Mouse (Mus musculus) adrenal gland (tissue): ENCODE measurements around the gene Zfp426.

Experiments used
- intact Hi-C: fragments of 180-260 bp; cut with DNase I; formaldehyde crosslinking; loops from one replicate; pipeline ENCODE4 v1.15.1; 2025

The Zfp426 gene

DNA sequence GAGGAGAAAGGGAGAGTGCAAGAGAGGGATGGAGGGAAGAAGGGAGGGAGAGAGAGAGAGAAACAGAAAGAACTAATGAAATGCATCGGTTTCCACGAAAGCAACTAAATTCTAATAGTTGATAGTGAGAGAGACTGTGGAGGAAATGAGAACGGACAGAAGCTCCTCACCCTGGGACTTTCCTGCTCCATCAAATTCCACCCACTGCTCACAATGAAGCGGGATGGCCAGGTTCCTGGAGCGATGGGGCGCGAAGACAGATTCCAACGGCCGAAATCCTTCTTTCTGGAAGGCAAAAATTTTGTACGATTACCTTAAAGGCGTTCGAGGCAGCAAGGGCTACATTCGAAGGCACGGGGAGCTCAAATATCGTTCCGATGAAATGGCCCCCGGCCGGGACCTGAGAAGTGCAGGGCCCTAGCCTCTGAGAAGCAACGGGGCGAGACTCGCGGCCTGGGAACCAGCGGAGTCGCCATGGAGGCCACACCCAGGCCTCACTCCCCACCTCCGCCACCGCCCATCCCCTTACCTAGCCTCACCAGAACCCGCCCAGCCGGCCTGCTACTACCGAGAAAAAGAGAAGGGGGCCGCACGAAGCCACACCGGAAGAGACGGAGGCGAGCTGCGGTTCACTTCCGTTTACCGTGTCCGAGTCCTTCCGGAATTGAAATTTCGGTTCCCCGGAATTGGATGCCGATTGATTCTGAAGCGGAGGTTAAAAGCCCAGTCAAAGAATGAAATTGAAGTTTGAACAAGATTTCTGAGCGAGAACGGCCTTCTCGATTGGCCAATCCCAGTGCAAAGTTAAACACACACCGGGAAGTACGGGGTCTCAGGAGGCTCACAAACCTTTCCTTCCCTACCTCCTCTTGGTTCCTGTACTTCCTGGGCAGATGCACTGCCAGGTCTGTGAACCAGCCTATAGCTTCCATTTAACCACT is 32.9 kb downstream of the Zfp426 start, which contains the start of gene Zfp26:
Gene Zfp26, minus strand, starts transcription at position 786 of the 941 bp plus-strand sequence.
- intact Hi-C loops = loop anchor here (10.0 kb wide), 3 partner anchors 125 to 265 kb away; partner anchors contain the start of genes Fbxl12, Ubl5 and Zfp846

DNA sequence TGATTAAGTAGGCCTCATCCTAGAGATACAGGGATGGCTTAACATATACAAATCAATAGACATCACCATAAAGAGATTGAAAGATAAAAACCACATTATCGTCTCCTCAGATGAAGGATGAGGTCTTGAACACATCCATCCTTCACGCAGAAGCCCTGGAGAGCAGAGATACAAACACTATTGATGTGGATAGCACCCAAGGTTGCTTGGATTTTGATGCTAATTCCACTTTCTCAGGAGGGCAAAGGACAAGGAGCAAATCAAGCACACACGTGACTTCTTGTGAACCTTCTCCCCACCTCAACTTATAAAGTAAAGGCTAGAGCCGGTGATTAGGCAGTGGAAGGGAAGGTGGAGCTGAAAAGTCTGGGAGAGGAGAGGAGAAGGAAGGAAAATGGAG is 38.9 kb downstream of the Zfp426 start:
- intact Hi-C loops = no loop called here

DNA sequence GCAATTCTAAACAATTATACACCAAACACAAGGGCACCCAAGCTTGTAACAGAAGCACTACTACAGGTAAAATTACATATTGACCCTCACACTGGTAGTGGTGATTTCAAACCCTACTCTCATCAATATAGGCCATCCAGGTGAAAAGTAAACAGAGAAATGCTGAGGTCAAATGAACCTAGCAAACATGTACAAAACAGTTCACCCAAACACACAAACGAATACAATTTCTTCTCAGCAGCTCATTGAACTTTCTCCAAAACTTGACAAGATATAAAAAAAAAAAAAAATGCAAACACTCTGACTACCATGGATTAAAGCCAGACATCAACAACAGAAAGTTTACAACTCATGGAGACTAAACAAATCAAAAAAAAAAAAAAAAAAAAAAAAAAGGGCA is 41.1 kb downstream of the Zfp426 start:
- intact Hi-C loops = no loop called here

DNA sequence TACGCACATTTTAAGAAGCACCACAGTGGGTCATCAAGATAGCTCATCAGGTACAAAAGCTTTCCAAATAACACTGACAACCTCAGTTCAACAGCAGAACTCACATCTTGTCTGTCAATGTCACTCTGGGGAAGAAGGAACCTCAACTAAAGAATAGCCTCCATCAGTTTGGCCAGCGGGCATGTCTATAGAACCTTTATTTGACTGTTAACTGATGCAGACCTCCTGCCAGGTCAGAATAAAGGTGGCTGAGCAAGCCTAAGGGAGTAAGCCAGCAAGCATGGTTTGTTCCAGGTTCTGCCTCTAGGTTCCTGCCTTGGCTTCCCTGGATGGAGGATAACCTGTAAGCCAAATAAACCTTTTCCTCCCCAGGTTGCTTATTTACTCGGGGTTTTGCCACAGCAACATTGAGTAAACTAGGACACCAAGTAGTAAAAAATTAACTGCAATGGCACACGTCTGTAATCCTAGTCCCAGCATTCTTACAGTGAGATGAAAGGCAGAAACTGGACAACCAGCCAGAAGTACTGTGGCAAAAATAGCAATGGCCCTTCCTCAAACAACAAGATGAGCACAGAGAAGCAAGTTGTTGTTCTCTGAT is 49.3 kb downstream of the Zfp426 start:
- intact Hi-C loops = no loop called here

DNA sequence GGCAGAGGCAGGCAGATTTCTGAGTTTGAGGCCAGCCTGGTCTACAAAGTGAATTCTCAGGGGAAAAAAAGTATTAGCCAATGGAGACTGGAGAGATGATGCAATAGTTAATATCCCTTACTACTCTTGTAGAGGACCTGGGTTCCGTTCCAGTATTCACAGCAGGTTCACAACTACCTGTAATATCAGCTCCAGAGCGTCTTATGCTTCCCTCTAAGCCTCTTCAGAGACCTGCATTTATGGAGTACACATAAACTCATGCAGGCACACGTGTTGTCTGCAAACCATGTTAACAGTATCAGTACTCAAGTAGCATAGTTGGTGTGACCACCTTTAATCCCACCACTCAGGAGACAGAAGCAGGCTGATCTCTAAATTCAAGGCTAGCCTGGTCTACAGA is 62.5 kb downstream of the Zfp426 start:
- intact Hi-C loops = no loop called here
